Mouse (Mus musculus) E14TG2a.4 (cell line): ENCODE results near the gene Kcnj10.
A peak's percentile ranks its signal among the peaks of the same experiment; 100 is the strongest.

Experiments
- CTCF ChIP-seq: conservative IDR thresholded peaks from 2 replicates; pipeline ENCODE4 v1.5.1; 2014; ENCODE audit warnings: low read length
- NANOG ChIP-seq: IDR thresholded peaks from 2 replicates; pipeline ENCODE4 v1.6.1; 2014; ENCODE audit warnings: borderline replicate concordance, low read length, mixed read lengths
- POU5F1 ChIP-seq: IDR thresholded peaks from 2 replicates; pipeline ENCODE4 v1.6.1; 2014; ENCODE audit warnings: low read length, borderline replicate concordance

DNA sequence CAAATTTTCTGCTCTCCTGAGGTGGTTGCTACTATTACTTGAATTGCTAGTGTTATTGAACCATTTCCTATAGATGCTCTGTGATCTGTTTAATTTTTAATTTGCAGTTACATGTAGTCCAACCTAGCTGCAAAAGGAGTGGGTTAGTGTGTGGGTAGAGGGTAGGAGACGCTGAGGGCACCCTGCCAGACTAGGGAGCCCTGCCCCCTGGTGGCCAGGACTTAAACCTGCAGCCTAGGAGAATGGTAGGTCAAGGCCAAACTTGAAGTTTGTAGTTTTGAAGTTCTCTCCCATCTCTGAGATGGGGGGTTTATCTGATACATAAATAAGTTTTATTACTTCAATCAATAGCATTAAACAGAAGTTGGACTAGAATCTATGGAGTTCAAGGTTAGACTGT is 16.5 kb downstream of the Kcnj10 start:
- TF ChIP-seq NANOG (no peak), CTCF (peak; percentile 83), POU5F1 (no peak)
